Mouse (Mus musculus): Measurements from ENCODE around the gene Srm. TPM values are rescaled to one million over a fixed set of nuclear protein-coding genes. Genes with fewer than 3 reads are reported as not detected.

Srm gene
- polyA plus RNA-seq, 1 experiment from 2014 or later = 165 TPM

DNA sequence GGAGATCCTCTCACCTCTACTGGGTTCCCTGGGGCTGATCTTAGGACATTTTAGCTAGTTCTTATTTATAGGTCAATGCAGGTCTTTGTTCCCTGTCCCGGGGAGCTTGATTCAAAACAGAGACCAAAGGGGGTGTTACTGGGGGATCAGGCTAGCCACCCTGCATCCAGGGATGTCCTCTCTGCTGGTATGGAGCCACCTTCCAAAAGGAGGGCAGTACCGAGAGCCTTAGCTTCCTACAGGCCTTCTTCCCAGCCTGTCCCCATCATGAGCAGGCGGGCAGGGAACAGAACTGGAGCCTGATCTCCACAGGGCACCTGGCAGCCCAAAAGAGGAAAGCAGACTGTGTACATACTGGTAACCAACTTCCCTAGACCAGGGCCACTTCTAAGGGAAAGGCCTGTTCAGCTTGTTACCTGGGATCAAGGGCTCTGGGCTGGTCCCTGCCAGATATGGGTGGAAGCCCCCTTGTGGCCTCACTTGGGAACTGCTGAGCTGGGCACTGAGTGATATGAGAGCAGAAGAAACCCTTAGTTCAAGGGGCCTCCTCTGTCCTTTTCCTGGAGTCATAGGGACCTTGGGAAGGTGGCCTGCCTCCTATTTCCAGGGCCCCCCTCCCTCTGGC is 13.3 kb downstream of the Srm start:
- Histone ChIP-seq H3K4me1 (ENCODE audit: control insufficient read depth, insufficient read depth, low read length) (no peaks in the 10 kb centered on the region), H3K27me3 (ENCODE audit: control insufficient read depth, insufficient read depth, low read length) (no peaks in the 10 kb centered on the region), H3K4me3 (replicated peaks; ENCODE audit: low read length) (no peak overlapping the region), H3K36me3 (ENCODE audit: control insufficient read depth, insufficient read depth, low read length) (no peaks in the 10 kb centered on the region), H3K9me3 (replicated peaks; ENCODE audit: control insufficient read depth, low read length) (no peaks in the 10 kb centered on the region), H3K27ac (ENCODE audit: low read length) (no peak overlapping the region), H3K4me2 (ENCODE audit: low read depth, low read length) (no peak overlapping the region), H3K9ac (ENCODE audit: low read length) (no peak overlapping the region)
- WGBS = 89% methylated on average over 3 of the region's 3 CpGs
- ATAC-seq (ENCODE audit: insufficient read depth, low FRiP score) = peak; percentile 59; the same call in 1 of the 2 replicates

DNA sequence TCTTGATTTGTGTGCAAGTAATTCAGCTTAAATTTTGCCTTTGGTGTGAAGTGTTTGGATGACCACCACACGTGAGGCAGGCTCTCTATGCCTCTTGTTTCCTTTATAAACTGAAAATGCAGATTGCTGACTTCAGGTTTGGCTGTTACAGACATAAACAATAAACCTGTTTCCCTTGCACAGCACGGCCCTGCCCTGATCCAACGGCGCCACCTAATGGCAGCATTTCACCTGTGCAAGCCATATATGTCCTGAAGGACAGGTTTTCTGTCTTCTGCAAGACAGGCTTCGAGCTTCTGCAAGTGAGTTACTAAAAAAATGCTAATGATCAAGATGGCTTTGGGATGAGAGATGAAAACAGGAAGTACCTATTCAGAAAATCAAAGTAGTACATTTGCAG is 16.5 kb downstream of the Srm start:
- Histone ChIP-seq H3K4me2 (ENCODE audit: low read depth, low read length) (no peak overlapping the region), H3K36me3 (ENCODE audit: control insufficient read depth, insufficient read depth, low read length) (0 out of 2 replicates have a peak, but pooled peaks cover 3% of the 10 kb centered on the region), H3K4me3 (replicated peaks; ENCODE audit: low read length) (no peak overlapping the region), H3K9me3 (replicated peaks; ENCODE audit: control insufficient read depth, low read length) (no peaks in the 10 kb centered on the region), H3K4me1 (ENCODE audit: control insufficient read depth, insufficient read depth, low read length) (no peaks in the 10 kb centered on the region), H3K9ac (ENCODE audit: low read length) (no peak overlapping the region), H3K27ac (ENCODE audit: low read length) (no peak overlapping the region), H3K27me3 (ENCODE audit: control insufficient read depth, insufficient read depth, low read length) (no peaks in the 10 kb centered on the region)
- 26% methylated on average over 5 of the region's 5 CpGs for WGBS
- no peak for ATAC-seq (ENCODE audit: insufficient read depth, low FRiP score)

DNA sequence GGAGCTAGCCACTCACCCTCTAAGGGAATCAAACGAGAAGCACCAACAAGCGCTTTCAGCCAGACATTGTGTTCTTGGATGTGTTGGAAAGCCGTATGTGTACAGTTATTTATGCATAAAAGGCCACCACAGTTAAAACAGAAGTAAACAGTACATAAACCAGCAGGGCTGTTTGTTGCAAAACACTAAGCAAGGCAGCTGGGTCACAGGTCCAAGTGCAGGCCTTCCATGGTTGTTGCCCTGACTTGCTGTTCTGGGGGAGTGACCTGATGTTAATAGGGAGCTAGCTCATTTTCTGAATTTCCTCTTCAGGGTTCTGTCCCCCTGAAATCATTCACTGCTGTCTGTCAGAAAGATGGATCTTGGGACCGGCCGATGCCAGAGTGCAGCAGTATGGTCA is 18.5 kb downstream of the Srm start:
- no peak overlapping the region for H3K27ac ChIP-seq (ENCODE audit: low read length)
- peaks cover 12% of the 10 kb centered on the region; the same call in 1 of the 2 replicates for H3K36me3 ChIP-seq (ENCODE audit: control insufficient read depth, insufficient read depth, low read length)
- H3K9ac ChIP-seq (ENCODE audit: low read length) = no peak overlapping the region
- no peaks in the 10 kb centered on the region for H3K4me1 ChIP-seq (ENCODE audit: control insufficient read depth, insufficient read depth, low read length)
- ATAC-seq (ENCODE audit: insufficient read depth, low FRiP score) = no peak
- H3K9me3 ChIP-seq (replicated peaks; ENCODE audit: control insufficient read depth, low read length) = no peaks in the 10 kb centered on the region
- WGBS = 79% methylated on average over 5 of the region's 5 CpGs
- H3K4me3 ChIP-seq (replicated peaks; ENCODE audit: low read length) = no peak overlapping the region
- no peaks in the 10 kb centered on the region for H3K27me3 ChIP-seq (ENCODE audit: control insufficient read depth, insufficient read depth, low read length)
- H3K4me2 ChIP-seq (ENCODE audit: low read depth, low read length) = no peak overlapping the region

DNA sequence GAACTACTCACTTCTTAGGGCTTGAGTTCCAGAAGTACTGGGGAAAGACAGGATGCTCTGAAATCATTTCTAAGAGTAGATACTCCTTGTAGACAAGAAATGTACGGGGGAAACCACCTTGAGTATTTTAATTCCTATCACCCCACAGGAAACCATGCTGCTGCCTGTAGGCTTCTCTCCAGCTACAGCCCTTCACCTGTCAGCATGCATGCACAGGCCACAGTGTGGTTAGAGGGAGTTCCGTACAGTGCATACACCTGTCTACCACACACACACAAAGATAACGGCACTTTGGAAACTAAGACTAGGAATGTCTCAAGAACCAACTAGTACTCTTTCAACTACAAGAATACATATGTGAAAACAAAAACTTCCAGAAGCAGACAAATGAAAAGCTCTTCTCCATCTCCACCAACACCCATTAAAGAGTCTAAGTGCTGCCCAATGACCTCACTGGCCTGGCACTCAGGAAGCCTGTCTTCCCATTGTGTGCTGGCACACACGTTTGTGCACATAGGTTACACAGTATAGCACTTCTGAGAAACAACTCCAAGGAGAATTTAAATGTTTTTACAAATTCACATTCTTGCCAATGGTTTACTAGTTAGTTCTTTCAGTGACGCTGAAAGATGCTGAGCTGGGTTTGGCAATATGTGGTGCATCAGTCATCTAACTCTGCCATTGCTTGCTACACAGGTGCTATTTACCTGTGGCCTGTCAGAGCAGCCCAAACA is 19.5 kb downstream of the Srm start:
- Histone ChIP-seq H3K4me2 (ENCODE audit: low read depth, low read length) (no peak overlapping the region), H3K9me3 (replicated peaks; ENCODE audit: control insufficient read depth, low read length) (no peaks in the 10 kb centered on the region), H3K9ac (ENCODE audit: low read length) (no peak overlapping the region), H3K4me3 (replicated peaks; ENCODE audit: low read length) (no peak overlapping the region), H3K36me3 (ENCODE audit: control insufficient read depth, insufficient read depth, low read length) (peaks cover 21% of the 10 kb centered on the region), H3K27ac (ENCODE audit: low read length) (no peak overlapping the region), H3K27me3 (ENCODE audit: control insufficient read depth, insufficient read depth, low read length) (no peaks in the 10 kb centered on the region), H3K4me1 (ENCODE audit: control insufficient read depth, insufficient read depth, low read length) (no peaks in the 10 kb centered on the region)
- ATAC-seq (ENCODE audit: insufficient read depth, low FRiP score) = no peak
- 61% methylated on average over 5 of the region's 5 CpGs for WGBS

DNA sequence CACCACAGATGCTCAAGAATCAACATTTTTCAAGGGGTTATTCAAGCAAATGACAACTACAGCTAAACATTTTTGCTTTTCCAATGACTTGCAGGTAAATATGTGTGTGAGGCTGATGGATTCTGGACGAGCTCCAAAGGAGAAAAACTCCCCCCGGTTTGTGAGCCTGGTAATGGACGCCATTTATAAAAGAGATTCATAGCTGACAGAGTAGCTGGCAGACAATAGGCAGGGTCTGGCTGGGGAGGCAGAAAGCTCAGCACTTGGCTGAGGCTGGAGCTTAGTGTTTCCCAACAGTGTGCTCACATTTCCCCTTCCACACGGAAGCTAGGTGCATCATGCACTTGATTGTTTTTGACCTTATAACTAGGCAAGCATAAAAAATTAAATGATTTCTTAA is 21.3 kb downstream of the Srm start:
- 31% methylated on average over 4 of the region's 4 CpGs for WGBS
- Histone ChIP-seq H3K4me2 (ENCODE audit: low read depth, low read length) (no peak overlapping the region), H3K4me3 (replicated peaks; ENCODE audit: low read length) (no peak overlapping the region), H3K36me3 (ENCODE audit: control insufficient read depth, insufficient read depth, low read length) (peaks cover 27% of the 10 kb centered on the region), H3K4me1 (ENCODE audit: control insufficient read depth, insufficient read depth, low read length) (no peaks in the 10 kb centered on the region), H3K9me3 (replicated peaks; ENCODE audit: control insufficient read depth, low read length) (no peaks in the 10 kb centered on the region), H3K27ac (ENCODE audit: low read length) (no peak overlapping the region), H3K27me3 (ENCODE audit: control insufficient read depth, insufficient read depth, low read length) (no peaks in the 10 kb centered on the region), H3K9ac (ENCODE audit: low read length) (no peak overlapping the region)
- no peak for ATAC-seq (ENCODE audit: insufficient read depth, low FRiP score)

DNA sequence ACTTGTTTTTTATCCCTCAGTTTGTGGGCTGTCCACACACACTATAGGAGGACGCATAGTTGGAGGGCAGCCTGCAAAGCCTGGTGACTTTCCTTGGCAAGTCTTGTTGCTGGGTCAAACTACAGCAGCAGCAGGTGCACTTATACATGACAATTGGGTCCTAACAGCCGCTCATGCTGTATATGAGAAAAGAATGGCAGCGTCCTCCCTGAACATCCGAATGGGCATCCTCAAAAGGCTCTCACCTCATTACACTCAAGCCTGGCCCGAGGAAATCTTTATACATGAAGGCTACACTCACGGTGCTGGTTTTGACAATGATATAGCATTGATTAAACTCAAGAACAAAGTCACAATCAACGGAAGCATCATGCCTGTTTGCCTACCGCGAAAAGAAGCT is 22.4 kb downstream of the Srm start:
- 85% methylated on average over 9 of the region's 9 CpGs for WGBS

DNA sequence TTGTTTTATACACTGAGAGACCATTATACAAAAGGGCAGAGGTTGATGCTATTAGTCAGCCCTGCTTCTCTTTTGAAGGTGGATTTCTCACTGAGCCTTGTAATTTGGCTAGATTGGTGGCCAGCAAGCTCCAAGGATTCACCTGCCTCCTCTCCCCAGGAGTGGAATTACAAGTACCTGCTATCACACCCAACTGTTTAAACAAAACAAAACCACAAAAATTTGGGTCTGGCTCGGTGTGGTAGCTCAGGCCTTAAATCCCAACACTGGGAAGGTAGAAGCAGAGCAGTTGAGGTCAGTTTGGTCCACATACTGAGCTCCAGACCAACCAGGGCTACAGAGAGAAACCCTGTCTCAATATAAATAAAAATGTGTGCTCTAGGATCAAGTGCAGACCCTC is 28.5 kb downstream of the Srm start:
- peaks cover 55% of the 10 kb centered on the region for H3K36me3 ChIP-seq (ENCODE audit: control insufficient read depth, insufficient read depth, low read length)
- peaks cover 15% of the 10 kb centered on the region for H3K4me1 ChIP-seq (ENCODE audit: control insufficient read depth, insufficient read depth, low read length)
- H3K4me2 ChIP-seq (ENCODE audit: low read depth, low read length) = no peak overlapping the region
- ATAC-seq (ENCODE audit: insufficient read depth, low FRiP score) = no peak
- H3K9me3 ChIP-seq (replicated peaks; ENCODE audit: control insufficient read depth, low read length) = no peaks in the 10 kb centered on the region
- no peak overlapping the region for H3K9ac ChIP-seq (ENCODE audit: low read length)
- H3K27ac ChIP-seq (ENCODE audit: low read length) = no peak overlapping the region
- H3K27me3 ChIP-seq (ENCODE audit: control insufficient read depth, insufficient read depth, low read length) = no peaks in the 10 kb centered on the region
- H3K4me3 ChIP-seq (replicated peaks; ENCODE audit: low read length) = no peak overlapping the region
- WGBS = 50% methylated on average over 1 of the region's 1 CpGs

More for the DNA sequence above, 22.4 kb downstream of the Srm start:
- Histone ChIP-seq H3K27me3 (ENCODE audit: control insufficient read depth, insufficient read depth, low read length) (no peaks in the 10 kb centered on the region), H3K9me3 (replicated peaks; ENCODE audit: control insufficient read depth, low read length) (no peaks in the 10 kb centered on the region), H3K4me2 (ENCODE audit: low read depth, low read length) (no peak overlapping the region), H3K27ac (ENCODE audit: low read length) (no peak overlapping the region), H3K36me3 (ENCODE audit: control insufficient read depth, insufficient read depth, low read length) (peaks cover 32% of the 10 kb centered on the region), H3K9ac (ENCODE audit: low read length) (no peak overlapping the region), H3K4me3 (replicated peaks; ENCODE audit: low read length) (no peak overlapping the region), H3K4me1 (ENCODE audit: control insufficient read depth, insufficient read depth, low read length) (no peaks in the 10 kb centered on the region)
- ATAC-seq (ENCODE audit: insufficient read depth, low FRiP score) = no peak

DNA sequence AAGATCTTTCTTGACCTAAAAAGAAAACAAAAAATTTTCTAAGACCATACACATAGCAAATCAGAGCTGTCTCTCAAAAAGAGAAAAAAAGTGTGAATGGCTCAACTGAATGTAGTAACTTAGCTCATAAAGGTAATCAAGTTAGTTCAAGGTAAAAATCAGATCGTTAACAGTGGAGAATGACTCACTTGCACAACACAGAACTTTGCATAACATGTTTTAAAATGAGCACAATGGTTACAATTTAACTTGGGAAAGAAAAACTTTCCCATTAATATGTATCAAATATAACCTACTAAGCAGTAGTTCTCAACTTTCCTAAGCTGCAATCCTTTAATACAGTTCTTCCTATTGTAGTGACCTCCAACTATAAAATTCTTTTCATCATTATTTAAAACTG is 29.4 kb downstream of the Srm start:
- ATAC-seq (ENCODE audit: insufficient read depth, low FRiP score) = no peak
- Histone ChIP-seq H3K4me3 (replicated peaks; ENCODE audit: low read length) (no peak overlapping the region), H3K27me3 (ENCODE audit: control insufficient read depth, insufficient read depth, low read length) (no peaks in the 10 kb centered on the region), H3K4me1 (ENCODE audit: control insufficient read depth, insufficient read depth, low read length) (peaks cover 19% of the 10 kb centered on the region), H3K9ac (ENCODE audit: low read length) (no peak overlapping the region), H3K36me3 (ENCODE audit: control insufficient read depth, insufficient read depth, low read length) (peaks cover 50% of the 10 kb centered on the region), H3K9me3 (replicated peaks; ENCODE audit: control insufficient read depth, low read length) (no peaks in the 10 kb centered on the region), H3K27ac (ENCODE audit: low read length) (no peak overlapping the region), H3K4me2 (ENCODE audit: low read depth, low read length) (no peak overlapping the region)
- WGBS = 96% methylated on average over 1 of the region's 1 CpGs

DNA sequence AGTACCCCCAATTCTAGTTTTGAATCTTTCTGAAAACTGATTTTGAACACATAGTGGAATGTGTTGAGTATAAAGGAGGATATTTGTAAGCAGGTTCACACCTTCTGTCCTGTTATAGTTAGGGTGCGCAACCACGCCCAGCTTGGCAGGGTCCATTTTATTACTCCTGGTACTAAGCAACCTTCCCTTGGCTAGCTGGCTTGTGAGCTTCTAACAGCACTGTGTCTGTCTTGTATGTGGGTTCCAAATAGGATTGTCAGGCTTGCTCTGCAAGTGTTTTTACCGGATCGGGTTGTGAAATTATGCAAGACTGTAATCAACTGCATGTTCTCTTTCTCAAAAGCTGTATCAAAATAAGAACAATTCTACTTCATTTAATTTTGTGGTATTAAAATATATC is 31.2 kb downstream of the Srm start:
- H3K36me3 ChIP-seq (ENCODE audit: control insufficient read depth, insufficient read depth, low read length) = peaks cover 43% of the 10 kb centered on the region

More for the DNA sequence above, 31.2 kb downstream of the Srm start:
- Histone ChIP-seq H3K9me3 (replicated peaks; ENCODE audit: control insufficient read depth, low read length) (no peaks in the 10 kb centered on the region), H3K4me3 (replicated peaks; ENCODE audit: low read length) (no peak overlapping the region), H3K27me3 (ENCODE audit: control insufficient read depth, insufficient read depth, low read length) (no peaks in the 10 kb centered on the region), H3K4me1 (ENCODE audit: control insufficient read depth, insufficient read depth, low read length) (peaks cover 24% of the 10 kb centered on the region), H3K27ac (ENCODE audit: low read length) (no peak overlapping the region), H3K4me2 (ENCODE audit: low read depth, low read length) (no peak overlapping the region), H3K9ac (ENCODE audit: low read length) (no peak overlapping the region)
- no peak for ATAC-seq (ENCODE audit: insufficient read depth, low FRiP score)
- WGBS = 90% methylated on average over 4 of the region's 4 CpGs
